Mouse (Mus musculus) liver, adult 2 months (tissue): ENCODE results near the gene Jun. TPM values are rescaled to one million over a fixed set of nuclear protein-coding genes. Genes with fewer than 3 reads are reported as not detected.

ENCODE experiments used
- DNase-seq: peaks from one replicate; pipeline ENCODE4 v3.0.0-alpha.2; 2011; ENCODE audit warnings: low read depth, low spot score; ENCODE audit errors: extremely low read depth
- H3K27ac ChIP-seq: fragments of 200-500 bp; replicated peaks from 2 replicates; pipeline ENCODE4 v1.5.1; 2012; ENCODE audit warnings: low read depth, mild to moderate bottlenecking, control low read depth, inconsistent platforms, low read length; ENCODE audit not compliant: insufficient read depth
- H3K27me3 ChIP-seq: fragments of 200-500 bp; 2 replicates; pipeline ENCODE4 v1.6.1; 2012; ENCODE audit warnings: mild to moderate bottlenecking, moderate library complexity, low read length, inconsistent platforms; ENCODE audit not compliant: control insufficient read depth, insufficient read depth
- H3K36me3 ChIP-seq: fragments of 200-500 bp; 2 replicates; pipeline ENCODE4 v1.6.1; 2012; ENCODE audit warnings: low read length, inconsistent platforms; ENCODE audit not compliant: control insufficient read depth, insufficient read depth
- H3K4me1 ChIP-seq: fragments of 200-500 bp; 2 replicates; pipeline ENCODE4 v1.6.1; 2011; ENCODE audit warnings: low read length; ENCODE audit not compliant: control insufficient read depth, insufficient read depth
- H3K4me3 ChIP-seq: fragments of 200-500 bp; 2 replicates; pipeline ENCODE4 v1.5.1; 2011; ENCODE audit warnings: low read depth, mild to moderate bottlenecking, control low read depth, low read length, moderate library complexity; ENCODE audit not compliant: insufficient read depth
- H3K79me2 ChIP-seq: fragments of 200-500 bp; 2 replicates; pipeline ENCODE4 v1.6.1; 2012; ENCODE audit warnings: inconsistent platforms, mild to moderate bottlenecking, low read length, moderate library complexity; ENCODE audit not compliant: control insufficient read depth, insufficient read depth
- H3K9ac ChIP-seq: fragments of 200-500 bp; 2 replicates; pipeline ENCODE4 v1.6.1; 2012; ENCODE audit warnings: low read depth, mild to moderate bottlenecking, control low read depth, inconsistent platforms, low read length
- CTCF ChIP-seq: fragments of 200-500 bp; IDR thresholded peaks from 2 replicates; pipeline ENCODE4 v1.5.1; 2011; ENCODE audit warnings: low read depth, low read length, control low read depth
- POLR2A ChIP-seq: fragments of 200-500 bp; IDR thresholded peaks from 2 replicates; pipeline ENCODE4 v1.6.1; 2011; ENCODE audit warnings: low read length, control low read depth; ENCODE audit not compliant: insufficient read depth; ENCODE audit errors: extremely low read depth
- WGBS: fragments of 180-500 bp; shearing (Covaris S2); methylation state at CpG from one replicate; pipeline ENCODE4 v1.1.7; 2018; 5-methylcytosine and 5-hydroxymethylcytosine counted together
- polyA plus RNA-seq: library from polyadenylated mRNA; depleted of rRNA; stranded (reverse); fragments of >200 nt; gene quantifications from 2 replicates; pipeline ENCODE4 v1.2.3, GENCODE M21; 2012; rRNA removed
- total RNA-seq: library from RNA; depleted of rRNA; stranded (reverse); fragments of >200 nt; gene quantifications from 2 replicates; pipeline ENCODE4 v1.2.3, GENCODE M21; 2014; rRNA removed

Gene Jun
- total RNA-seq (3.7 and 5.2 TPM in 2 replicates), polyA plus RNA-seq (3.2 and 5.7 TPM in 2 replicates)

DNA sequence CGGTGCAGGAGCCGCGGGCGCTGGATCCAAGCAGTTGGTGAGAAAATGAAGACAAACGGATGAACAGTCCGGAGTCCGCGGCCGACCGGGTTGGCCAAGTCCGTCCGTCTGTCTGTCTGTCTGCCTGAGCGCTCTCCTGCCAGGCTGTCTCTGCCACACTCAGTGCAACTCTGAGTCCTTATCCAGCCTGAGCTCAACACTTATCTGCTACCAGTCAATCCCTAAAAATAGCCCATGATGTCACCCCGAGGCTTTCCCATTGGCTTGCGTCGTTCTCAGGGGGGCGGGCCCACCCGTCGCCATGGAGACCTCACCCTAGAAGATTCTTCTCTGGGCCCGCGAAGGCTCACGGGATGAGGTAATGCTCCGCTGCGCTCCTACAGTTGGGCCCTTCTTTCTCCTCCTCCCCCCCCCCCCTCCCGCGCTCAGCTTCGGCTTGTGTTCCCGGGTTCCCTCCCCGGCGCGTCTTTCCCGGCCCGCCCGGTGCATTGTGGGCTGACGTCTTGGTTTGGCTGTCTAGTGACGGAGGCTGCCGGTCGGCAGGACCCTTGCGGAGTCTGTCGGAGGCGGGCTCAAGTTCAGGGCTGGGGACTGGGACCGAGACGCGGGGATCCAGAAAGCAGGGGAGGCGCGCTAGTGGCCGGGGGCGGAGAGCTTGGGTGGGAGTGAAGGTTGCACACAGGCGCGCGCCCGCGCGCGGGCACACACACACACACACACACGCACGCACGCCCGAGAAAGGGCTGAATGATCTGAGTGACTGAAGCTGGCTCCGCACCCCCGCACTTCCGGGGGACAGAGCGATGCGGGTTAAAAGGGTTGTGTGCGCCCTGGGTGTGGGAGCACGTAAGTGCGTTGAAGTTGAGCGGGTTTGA, at the start of gene Jun:
TSS of gene Jun (minus strand) at position 198 of the 875 bp plus-strand sequence.
- TF ChIP-seq POLR2A: peak; percentile 100
- no peak for TF ChIP-seq CTCF
- DNase-seq: peak; percentile 98
- Histone ChIP-seq H3K79me2 (no peaks in the 10 kb centered on the region), H3K9ac (peak within 1 kb of the TSS; percentile 87), H3K27me3 (no peaks in the 10 kb centered on the region), H3K4me1 (0 out of 2 replicates have a peak, but pooled peaks cover 2% of the 10 kb centered on the region), H3K4me3 (peak within 1 kb of the TSS; percentile 75), H3K27ac (peak within 1 kb of the TSS; percentile 92), H3K36me3 (no peaks in the 10 kb centered on the region)
- under 1% methylated on average over 68 of the region's 68 CpGs for WGBS

DNA sequence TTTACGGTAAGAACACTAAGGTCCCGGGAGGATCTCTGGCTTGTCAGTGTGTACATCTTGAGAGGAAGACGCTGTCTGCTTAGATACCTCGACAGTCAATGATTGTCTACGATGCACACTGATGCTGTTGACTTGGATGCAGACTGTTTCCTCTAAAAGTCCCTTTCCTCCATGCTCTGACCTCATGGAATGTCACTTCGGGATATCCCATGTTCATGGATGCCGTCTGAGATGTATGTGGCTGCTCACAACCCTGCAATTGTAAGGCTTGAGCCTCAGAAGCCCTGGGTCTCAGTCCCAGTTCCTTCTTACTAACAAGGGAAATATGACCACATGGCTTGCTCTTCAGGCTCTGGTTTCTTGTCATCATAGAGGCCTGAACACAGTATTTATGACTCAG, 49.7 kb upstream of the Jun start:
- Histone ChIP-seq H3K27me3 (no peaks in the 10 kb centered on the region), H3K4me1 (no peaks in the 10 kb centered on the region; the same call in 1 of the 2 replicates), H3K4me3 (no peak overlapping the region), H3K36me3 (no peaks in the 10 kb centered on the region), H3K79me2 (no peaks in the 10 kb centered on the region), H3K9ac (no peak overlapping the region), H3K27ac (no peak overlapping the region)
- 97% methylated on average over 7 of the region's 7 CpGs for WGBS
- no peak for TF ChIP-seq CTCF
- TF ChIP-seq POLR2A: no peak
- DNase-seq: no peak

DNA sequence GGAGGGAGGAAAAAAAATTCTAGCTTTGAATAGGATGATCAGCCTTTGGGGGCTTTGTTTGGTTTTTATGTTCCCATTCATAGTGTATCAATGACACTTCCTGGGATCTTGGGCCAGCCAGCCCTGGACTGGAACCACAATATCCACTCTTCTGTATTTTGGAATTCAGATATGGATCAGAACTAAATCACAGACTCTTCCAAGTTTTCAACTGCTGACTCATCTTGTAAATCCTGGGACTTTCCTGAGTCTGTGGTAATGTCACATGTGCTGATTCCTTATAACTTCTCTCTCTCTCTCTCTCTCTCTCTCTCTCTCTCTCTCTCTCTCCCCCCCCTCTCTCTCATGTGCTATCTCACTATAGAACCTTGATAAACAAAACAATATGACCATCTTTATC, 48.7 kb upstream of the Jun start:
- Histone ChIP-seq H3K79me2 (no peaks in the 10 kb centered on the region), H3K27me3 (no peaks in the 10 kb centered on the region), H3K4me1 (no peaks in the 10 kb centered on the region; the same call in 1 of the 2 replicates), H3K9ac (no peak overlapping the region), H3K36me3 (no peaks in the 10 kb centered on the region), H3K4me3 (no peak overlapping the region), H3K27ac (no peak overlapping the region)
- no peak for DNase-seq
- TF ChIP-seq CTCF (no peak), POLR2A (no peak)

DNA sequence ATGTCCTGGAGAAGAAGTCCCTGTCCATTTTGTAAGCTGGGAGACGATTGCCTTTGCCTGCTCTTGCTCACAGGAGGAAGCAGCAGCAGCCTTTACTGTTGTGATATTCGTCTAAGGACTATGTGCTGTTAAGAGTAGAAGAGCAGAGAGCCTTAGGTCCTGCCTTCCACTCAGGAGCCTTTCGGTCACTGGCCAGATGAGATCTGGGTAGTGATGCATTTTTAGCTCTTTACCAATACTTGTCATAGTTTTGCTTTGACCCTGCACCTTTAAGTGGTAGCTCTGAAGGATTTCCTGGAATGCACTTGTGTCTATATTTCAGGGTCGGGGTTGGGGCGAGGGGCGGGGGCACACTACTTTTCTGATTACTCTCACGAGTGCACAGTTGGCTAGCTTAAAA, 47.4 kb upstream of the Jun start:
- H3K4me3 ChIP-seq: no peak overlapping the region
- no peaks in the 10 kb centered on the region for H3K36me3 ChIP-seq
- no peak overlapping the region for H3K9ac ChIP-seq
- no peak for DNase-seq
- no peak overlapping the region for H3K27ac ChIP-seq
- WGBS: 78% methylated on average over 7 of the region's 7 CpGs
- H3K27me3 ChIP-seq: no peaks in the 10 kb centered on the region
- H3K79me2 ChIP-seq: no peaks in the 10 kb centered on the region
- TF ChIP-seq CTCF: no peak
- no peak for TF ChIP-seq POLR2A
- no peaks in the 10 kb centered on the region; the same call in 1 of the 2 replicates for H3K4me1 ChIP-seq

DNA sequence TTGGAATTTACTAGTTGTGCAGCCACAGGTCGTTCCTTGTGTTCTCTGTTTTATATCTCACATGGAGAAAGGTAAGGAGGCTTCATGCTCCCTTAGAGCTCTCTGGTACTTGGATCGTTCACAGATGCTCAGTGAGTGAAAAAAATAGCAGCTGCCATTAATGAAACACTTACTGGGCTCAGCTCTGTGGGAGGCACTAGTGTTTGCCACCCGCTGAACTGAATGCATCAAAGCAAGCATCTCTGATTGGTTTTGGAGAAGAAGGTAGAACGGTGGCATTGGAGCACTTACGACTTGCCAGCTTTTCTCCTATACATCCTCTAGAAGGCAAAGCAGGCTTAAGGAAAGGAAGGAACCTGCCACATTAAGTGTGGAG, 46.7 kb upstream of the Jun start:
- Histone ChIP-seq H3K27me3 (no peaks in the 10 kb centered on the region), H3K9ac (no peak overlapping the region), H3K27ac (no peak overlapping the region), H3K79me2 (no peaks in the 10 kb centered on the region), H3K36me3 (no peaks in the 10 kb centered on the region), H3K4me3 (no peak overlapping the region), H3K4me1 (no peaks in the 10 kb centered on the region; the same call in 1 of the 2 replicates)
- DNase-seq: no peak
- WGBS: 88% methylated on average over 5 of the region's 5 CpGs
- TF ChIP-seq CTCF (no peak), POLR2A (no peak)
